Mouse (Mus musculus): ENCODE results near the gene Rab10.

Rab10 gene

DNA sequence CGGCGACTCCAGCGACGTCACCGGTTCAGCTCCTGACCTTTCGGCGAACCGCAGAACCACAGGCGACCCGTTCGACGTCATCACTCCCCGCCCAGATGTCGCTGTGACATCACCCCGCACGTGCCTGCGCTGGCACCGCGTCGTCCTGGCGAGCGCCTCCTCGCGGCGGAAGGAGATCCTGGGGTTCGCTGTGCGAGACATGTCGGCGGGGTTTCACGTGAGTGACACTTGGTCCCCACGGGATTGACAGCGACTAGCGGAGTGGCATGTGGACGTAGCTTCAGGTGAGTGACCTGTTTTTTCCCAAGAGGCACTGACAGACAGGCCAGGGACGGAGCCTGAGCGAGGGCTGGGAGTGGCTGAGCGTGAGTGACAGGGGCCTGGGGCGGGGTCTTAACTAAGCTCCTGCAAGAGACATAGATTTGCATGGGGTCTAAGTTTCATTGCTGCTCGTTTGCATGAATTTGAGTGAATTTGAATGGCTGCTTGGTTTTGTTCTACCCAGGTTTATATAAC lies 74.1 kb downstream of the Rab10 start:
- DNase-seq = peak; percentile 93 to 97

GRCm38 (mm10) chr12:3235124-3235631 lies 74.6 kb downstream of the Rab10 start:
- DNase-seq = peak; percentile 90 to 98

DNA sequence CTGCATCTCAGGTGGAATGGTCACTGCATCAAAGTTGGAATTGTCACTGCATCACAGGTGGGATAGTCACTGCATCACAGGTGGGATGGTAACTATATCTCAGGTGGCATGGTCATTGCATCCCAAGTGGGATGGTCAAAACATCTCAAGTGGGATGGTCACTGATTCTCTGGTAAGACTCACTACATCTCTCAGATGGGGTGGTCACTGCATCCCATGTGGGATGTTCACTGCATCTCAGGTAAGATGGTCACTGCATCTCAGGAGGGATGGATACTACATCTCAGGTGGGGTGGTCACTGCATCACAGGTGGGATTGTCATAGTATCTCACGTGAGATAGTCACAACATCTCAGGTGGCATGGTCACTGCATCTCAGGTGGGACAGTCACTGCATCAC lies 75.7 kb downstream of the Rab10 start:
- no peak for DNase-seq

DNA sequence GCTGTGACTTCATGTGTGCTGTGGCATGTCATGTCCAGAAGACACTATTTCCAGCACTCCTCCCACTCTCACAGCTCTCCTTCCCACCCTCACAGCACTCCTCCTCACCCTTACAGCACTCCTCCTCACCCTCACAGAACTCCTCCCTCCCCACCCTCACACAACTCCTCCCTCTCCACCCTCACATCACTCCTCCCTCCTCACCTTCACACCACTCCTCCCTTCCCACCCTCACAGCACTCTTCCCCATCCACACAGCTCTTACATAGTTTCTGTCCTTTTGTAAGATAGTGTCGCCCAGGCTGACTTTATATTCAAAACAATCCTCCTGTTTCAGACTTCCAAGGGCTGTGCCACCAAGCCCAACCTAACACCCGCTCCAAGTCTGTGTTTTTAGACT lies 86.4 kb downstream of the Rab10 start:
- DNase-seq = no peak

DNA sequence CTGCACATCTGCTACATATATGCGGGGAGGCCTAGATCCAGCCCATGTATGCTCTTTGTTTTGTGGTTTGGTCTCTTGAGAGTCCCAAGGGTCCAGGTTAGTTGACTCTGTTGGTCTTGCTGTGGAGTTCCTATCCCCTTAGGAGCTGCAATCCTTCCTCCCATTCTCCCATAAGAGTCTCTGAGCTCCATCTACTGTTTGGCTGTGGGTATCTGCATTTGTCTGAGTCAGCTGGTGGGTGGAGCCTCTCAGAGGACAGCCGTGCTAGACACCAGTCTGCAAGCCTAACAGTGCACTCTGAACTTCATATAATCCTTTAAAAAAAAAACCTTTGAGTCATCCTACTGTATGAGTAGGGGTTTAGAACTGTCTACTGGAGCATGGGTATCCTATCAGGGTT lies 99.6 kb downstream of the Rab10 start:
- DNase-seq = peak in 1 of 2 experiments; percentile 10

DNA sequence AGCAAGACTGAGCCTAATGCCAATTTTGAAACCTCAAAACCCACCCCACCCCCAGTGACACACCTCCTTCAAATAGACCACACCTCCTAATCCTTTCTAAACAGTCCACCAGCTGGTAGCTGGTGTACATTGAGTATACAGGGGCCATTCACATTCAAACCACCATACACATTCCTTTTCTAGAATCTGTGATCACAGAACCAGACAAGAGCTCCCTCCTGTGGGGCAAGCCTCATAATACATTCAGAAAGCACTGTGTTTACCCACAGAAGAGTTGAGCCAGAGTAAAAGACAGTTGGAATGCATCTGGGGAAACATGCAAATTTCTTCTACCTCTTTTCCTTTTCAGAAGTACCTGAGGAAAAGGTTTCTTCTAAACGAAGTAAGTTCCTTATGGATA lies 100.6 kb downstream of the Rab10 start:
- peak in 1 of 2 experiments; percentile 4 for DNase-seq

Measured in kidney, postnatal 36 days (tissue).